Mouse (Mus musculus) v-Abl transformed pro-B cells (cell line): ENCODE results near the gene Uqcrq.

Source experiments
- in situ Hi-C, 2 experiments: fragments of 400-800 bp; cut with MboI; formaldehyde crosslinking; loops; one replicate each; pipeline ENCODE4 v1.15.1; 2025; ENCODE audit not compliant: unreplicated experiment in 2 of 2

Uqcrq gene

GRCm38 (mm10) chr11:53425711-53426255 lies 4.8 kb downstream of the Uqcrq start:
- in situ Hi-C loops: no loop called here

- in situ Hi-C loops: no loop called here
Measured at GRCm38 (mm10) chr11:53425251-53425650, 5.4 kb downstream of the Uqcrq start.

- in situ Hi-C loops: loop anchor here in 1 of 2 experiments (5.0 to 25.0 kb wide), 2 partner anchors 38 to 1013 kb away; no protein-coding TSS in a partner anchor
Measured at GRCm38 (mm10) chr11:53424826-53425225, 5.8 kb downstream of the Uqcrq start.

GRCm38 (mm10) chr11:53423036-53423435 lies 7.6 kb downstream of the Uqcrq start, which contains the start of gene Leap2:
Gene Leap2 (minus strand): TSS chr11:53423170.
- in situ Hi-C loops: loop anchor here in 1 of 2 experiments (5.0 to 25.0 kb wide), 2 partner anchors 36 to 1011 kb away; no protein-coding TSS in a partner anchor

GRCm38 (mm10) chr11:53418048-53418447 lies 12.6 kb downstream of the Uqcrq start:
- in situ Hi-C loops: loop anchor here in 1 of 2 experiments (10.0 to 25.0 kb wide), 2 partner anchors 1006 to 1713 kb away; no protein-coding TSS in a partner anchor

GRCm38 (mm10) chr11:53413871-53414270 lies 16.8 kb downstream of the Uqcrq start:
- in situ Hi-C loops: loop anchor here in 1 of 2 experiments (10.0 to 25.0 kb wide), 2 partner anchors 1002 to 1709 kb away; no protein-coding TSS in a partner anchor

GRCm38 (mm10) chr11:53411738-53412137 lies 18.9 kb downstream of the Uqcrq start:
- in situ Hi-C loops: loop anchor here in 1 of 2 experiments (10.0 to 25.0 kb wide), 2 partner anchors 999 to 1707 kb away; no protein-coding TSS in a partner anchor

GRCm38 (mm10) chr11:53403638-53404037 lies 27.0 kb downstream of the Uqcrq start:
- in situ Hi-C loops: loop anchor here in 1 of 2 experiments (25.0 kb wide), 1 partner anchor 991 kb away; no protein-coding TSS in a partner anchor

GRCm38 (mm10) chr11:53393856-53394255 lies 36.8 kb downstream of the Uqcrq start:
- in situ Hi-C loops: loop anchor here (5.0 to 10.0 kb wide), 2 partner anchors 119 to 122 kb away; no protein-coding TSS in a partner anchor

- in situ Hi-C loops: no loop called here
Measured at GRCm38 (mm10) chr11:53383758-53384428, 46.7 kb downstream of the Uqcrq start.

- in situ Hi-C loops: no loop called here
Measured at GRCm38 (mm10) chr11:53378918-53379317, 51.7 kb downstream of the Uqcrq start.
